Mouse (Mus musculus) ES-E14 (cell line): ENCODE results near the gene Trim2.

Source experiments
- HCFC1 ChIP-seq: IDR thresholded peaks from 2 replicates; pipeline ENCODE4 v1.6.1; 2012; ENCODE audit warnings: low read length, inconsistent platforms, borderline replicate concordance; ENCODE audit not compliant: insufficient read depth
- MAFK ChIP-seq: IDR thresholded peaks from 2 replicates; pipeline ENCODE4 v1.6.1; 2014; ENCODE audit warnings: mild to moderate bottlenecking, low read depth, low read length, inconsistent platforms; ENCODE audit not compliant: insufficient read depth
- ZC3H11A ChIP-seq: IDR thresholded peaks from 2 replicates; pipeline ENCODE4 v1.6.1; 2012; ENCODE audit warnings: low read depth, mild to moderate bottlenecking, inconsistent platforms, low read length, borderline replicate concordance
- ZNF384 ChIP-seq: IDR thresholded peaks from 2 replicates; pipeline ENCODE4 v1.6.1; 2012; ENCODE audit warnings: low read depth, low read length, inconsistent platforms

DNA sequence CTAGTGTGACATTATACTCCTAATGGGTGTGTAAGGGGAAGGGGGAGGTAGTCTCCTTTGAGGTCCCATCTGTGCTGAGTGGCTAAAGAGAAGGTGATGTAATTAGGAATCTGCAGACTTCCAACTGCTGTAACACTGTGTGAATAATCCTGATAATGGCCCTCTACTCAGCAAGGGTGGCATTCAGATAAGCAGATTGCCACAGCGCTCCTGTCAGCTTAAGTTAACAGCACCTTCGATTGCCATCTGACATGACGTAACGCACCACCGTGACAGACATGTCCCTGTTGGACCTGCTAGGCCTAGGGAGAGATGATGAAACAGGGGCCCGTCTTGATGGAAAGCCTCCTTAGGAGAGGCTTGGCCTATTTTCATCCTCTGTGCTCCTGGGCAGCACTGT lies 43.6 kb upstream of the Trim2 start:
- no peak for TF ChIP-seq ZC3H11A
- no peak for TF ChIP-seq ZNF384
- no peak for TF ChIP-seq MAFK
- TF ChIP-seq HCFC1, result no peak
